Mouse (Mus musculus) myocyte (in vitro differentiated cells): Measurements from ENCODE around the gene Ppp1r8.

Experiments
- CEBPB ChIP-seq: IDR thresholded peaks from 2 replicates; pipeline ENCODE4 v1.6.1; 2011; ENCODE audit warnings: mild to moderate bottlenecking, moderate library complexity; ENCODE audit not compliant: poor library complexity, insufficient read depth, severe bottlenecking
- E2F4 ChIP-seq: IDR thresholded peaks from one replicate; pipeline ENCODE4 v1.6.1; 2011; ENCODE audit warnings: mild to moderate bottlenecking, control low read depth, moderate library complexity; ENCODE audit not compliant: insufficient read depth
- MAX ChIP-seq: IDR thresholded peaks from one replicate; pipeline ENCODE4 v1.6.1; 2011; ENCODE audit warnings: low read depth, mild to moderate bottlenecking, control low read depth
- MYOD1 ChIP-seq, 3 experiments: IDR thresholded peaks; one replicate each; pipeline ENCODE4 v1.6.1; 2011; ENCODE audit warnings: control low read depth in 2 of 3, low read depth in 2 of 3, mild to moderate bottlenecking in 2 of 3, moderate library complexity in 1 of 3; ENCODE audit not compliant: insufficient read length in 2 of 3, control insufficient read depth in 1 of 3
- MYOG ChIP-seq, 3 experiments: IDR thresholded peaks; one replicate each; pipeline ENCODE4 v1.6.1; 2011; ENCODE audit warnings: control low read depth in 2 of 3, low read depth in 2 of 3, mild to moderate bottlenecking in 2 of 3; ENCODE audit not compliant: insufficient read length in 2 of 3, control insufficient read depth in 1 of 3, insufficient read depth in 1 of 3
- POLR2A ChIP-seq: IDR thresholded peaks from one replicate; pipeline ENCODE4 v1.6.1; 2011; ENCODE audit warnings: low read depth, mild to moderate bottlenecking, control low read depth, moderate library complexity; ENCODE audit not compliant: insufficient read length
- POLR2AphosphoS2 ChIP-seq: IDR thresholded peaks from one replicate; pipeline ENCODE4 v1.6.1; 2011; ENCODE audit warnings: low read depth, control low read depth; ENCODE audit not compliant: insufficient read length
- SRF ChIP-seq: IDR thresholded peaks from one replicate; pipeline ENCODE4 v1.6.1; 2011; ENCODE audit warnings: low read depth; ENCODE audit not compliant: control insufficient read depth, insufficient read length
- TCF12 ChIP-seq: IDR thresholded peaks from one replicate; pipeline ENCODE4 v1.6.1; 2011; ENCODE audit warnings: mild to moderate bottlenecking, control low read depth; ENCODE audit not compliant: poor library complexity, insufficient read depth, severe bottlenecking
- TCF3 ChIP-seq: IDR thresholded peaks from one replicate; pipeline ENCODE4 v1.6.1; 2011; ENCODE audit warnings: low read depth, control low read depth; ENCODE audit not compliant: insufficient read length
- USF1 ChIP-seq: IDR thresholded peaks from one replicate; pipeline ENCODE4 v1.6.1; 2011; ENCODE audit warnings: low read depth, mild to moderate bottlenecking, control low read depth, moderate library complexity

DNA sequence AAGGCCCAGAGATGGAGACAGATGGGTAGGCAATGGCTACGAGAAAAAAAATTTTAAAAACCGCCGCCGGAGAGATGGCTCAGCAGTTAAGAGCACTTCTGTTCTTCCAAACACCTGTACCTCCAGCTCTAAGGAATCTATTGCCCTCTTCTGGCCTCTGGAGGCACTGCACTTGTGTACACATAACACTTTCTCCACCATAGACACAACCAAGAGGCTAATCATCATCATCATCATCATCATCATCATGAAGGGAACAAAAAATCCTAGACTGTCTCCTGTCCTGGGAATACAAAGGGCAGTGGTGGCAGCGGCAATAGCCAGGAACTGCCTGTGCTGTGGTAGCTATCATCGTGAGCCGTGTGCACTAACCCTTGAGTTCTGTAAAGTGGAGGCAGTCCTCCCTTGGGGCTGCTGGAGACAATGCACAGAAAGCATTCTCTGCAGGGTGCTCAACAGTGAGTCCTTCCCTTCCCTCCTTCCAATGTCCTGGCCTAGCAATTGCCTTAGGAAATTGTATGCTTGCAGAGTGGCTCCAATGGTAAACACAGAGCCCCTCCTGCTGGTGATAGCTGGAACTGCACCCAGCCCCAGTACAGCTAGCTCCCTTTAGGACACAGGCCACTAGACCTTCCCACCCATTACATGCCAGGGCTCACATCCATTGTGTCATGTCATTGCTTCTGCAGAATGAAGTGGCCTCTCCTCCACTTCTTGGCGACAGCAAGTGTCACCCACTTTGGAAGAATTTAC lies 19.2 kb downstream of the Ppp1r8 start:
- no peak for TF ChIP-seq POLR2AphosphoS2
- no peak for TF ChIP-seq TCF12
- TF ChIP-seq E2F4: no peak
- no peak for TF ChIP-seq POLR2A
- TF ChIP-seq SRF: no peak
- TF ChIP-seq MAX: no peak
- no peak for TF ChIP-seq MYOD1 (IDR thresholded peaks at IDR 0.05; ENCODE audit: control insufficient read depth in 1 of 3, insufficient read length in 2 of 3, low read depth in 2 of 3)
- no peak for TF ChIP-seq MYOG (IDR thresholded peaks at IDR 0.05; ENCODE audit: control insufficient read depth in 1 of 3, insufficient read depth in 1 of 3, insufficient read length in 2 of 3, low read depth in 2 of 3)
- TF ChIP-seq USF1: no peak
- TF ChIP-seq CEBPB: no peak
- TF ChIP-seq TCF3: no peak
